Mouse (Mus musculus) T-helper 2 cell (primary cell): ENCODE results near the gene Farp1.

Experiments
- in situ Hi-C: fragments of 300-600 bp; cut with MboI, MseI; formaldehyde crosslinking; loops from one replicate; pipeline ENCODE4 v1.15.1; 2025; ENCODE audit warnings: high pct_unique_total_duplicates

The Farp1 gene

GRCm38 (mm10) chr14:121145698-121146097, 110.7 kb downstream of the Farp1 start:
- in situ Hi-C loops, result no loop called here

GRCm38 (mm10) chr14:121146213-121146612, 111.2 kb downstream of the Farp1 start:
- in situ Hi-C loops, result no loop called here

- in situ Hi-C loops, result no loop called here
These were observed 112.0 kb downstream of the Farp1 start for GRCm38 (mm10) chr14:121147026-121147425.

DNA sequence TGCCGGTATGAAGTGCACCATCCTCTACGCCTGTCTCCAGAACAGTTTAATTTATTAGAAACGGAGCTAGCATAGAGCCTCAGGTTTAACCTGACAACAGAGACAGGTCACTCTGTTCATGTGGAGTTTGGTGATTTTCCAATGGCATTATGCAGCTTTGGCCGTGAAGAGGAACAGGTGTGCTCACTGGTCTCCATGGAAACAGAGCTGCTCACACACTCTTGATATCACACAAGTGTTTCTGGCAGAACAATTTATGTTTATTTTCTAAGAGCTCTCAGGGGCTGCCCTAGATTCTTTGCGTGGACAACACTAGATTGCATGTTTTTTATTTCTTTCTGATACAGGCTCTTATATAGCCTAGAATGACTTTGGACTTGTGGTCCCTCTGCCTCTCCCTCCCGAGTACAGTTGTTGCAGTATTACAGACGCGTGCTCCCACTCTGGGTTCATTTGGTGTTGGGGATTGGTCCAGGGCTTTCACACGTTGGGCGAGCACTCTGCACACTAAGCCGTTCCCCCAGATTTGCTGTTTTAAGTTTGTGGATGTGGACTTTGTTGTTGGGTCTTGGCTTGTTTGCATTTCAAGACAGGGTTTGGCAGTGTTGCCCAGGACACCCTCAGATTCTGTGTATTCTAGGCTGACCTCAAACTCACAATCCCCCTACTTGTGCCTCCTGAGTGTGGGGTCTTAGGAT, 113.2 kb downstream of the Farp1 start:
- in situ Hi-C loops, result no loop called here

DNA sequence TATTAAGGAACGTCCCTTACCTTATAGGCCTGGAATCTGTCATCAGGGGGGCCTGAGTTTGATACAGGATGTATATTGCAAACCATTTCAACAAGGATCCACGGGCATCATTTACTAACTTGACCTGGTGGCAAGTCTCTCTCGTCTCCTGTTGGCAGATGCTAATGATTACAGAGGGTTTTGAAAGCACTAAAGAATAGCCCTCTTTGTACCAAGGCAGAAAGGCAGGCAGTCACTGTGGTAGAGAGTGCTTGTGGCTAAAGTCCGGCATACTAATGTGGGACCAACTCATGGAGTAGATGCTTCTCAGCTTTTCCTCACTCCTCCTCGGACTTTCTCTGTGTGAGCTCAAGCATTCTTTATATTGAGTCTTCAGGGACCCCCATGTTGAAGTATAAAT, 115.0 kb downstream of the Farp1 start:
- in situ Hi-C loops, result no loop called here

DNA sequence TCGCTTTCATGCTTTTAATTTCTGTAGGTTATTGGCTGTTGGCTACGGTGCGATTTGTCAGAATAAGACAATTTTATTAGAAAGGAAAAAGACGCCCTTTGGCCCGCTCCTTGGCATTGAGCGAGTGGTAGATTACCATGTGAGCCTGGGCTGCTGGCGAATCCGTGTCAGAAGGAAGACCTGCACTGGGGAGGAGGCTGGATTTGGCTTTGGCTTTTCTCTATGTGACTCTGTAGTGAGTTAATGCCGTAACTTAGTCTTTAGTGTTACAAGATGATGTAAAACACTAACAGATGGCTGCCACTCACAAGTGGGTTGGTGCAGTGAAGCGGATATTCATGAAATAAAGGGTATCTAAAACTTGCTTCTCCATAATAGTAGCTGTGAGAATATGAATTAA, 116.8 kb downstream of the Farp1 start:
- in situ Hi-C loops, result no loop called here

GRCm38 (mm10) chr14:121152771-121153170, 117.8 kb downstream of the Farp1 start:
- in situ Hi-C loops, result no loop called here

GRCm38 (mm10) chr14:121153260-121153659, 118.3 kb downstream of the Farp1 start:
- in situ Hi-C loops, result no loop called here

- in situ Hi-C loops, result no loop called here
These were observed 120.2 kb downstream of the Farp1 start for GRCm38 (mm10) chr14:121155173-121155572.

GRCm38 (mm10) chr14:121158616-121159015, 123.6 kb downstream of the Farp1 start:
- in situ Hi-C loops, result no loop called here

DNA sequence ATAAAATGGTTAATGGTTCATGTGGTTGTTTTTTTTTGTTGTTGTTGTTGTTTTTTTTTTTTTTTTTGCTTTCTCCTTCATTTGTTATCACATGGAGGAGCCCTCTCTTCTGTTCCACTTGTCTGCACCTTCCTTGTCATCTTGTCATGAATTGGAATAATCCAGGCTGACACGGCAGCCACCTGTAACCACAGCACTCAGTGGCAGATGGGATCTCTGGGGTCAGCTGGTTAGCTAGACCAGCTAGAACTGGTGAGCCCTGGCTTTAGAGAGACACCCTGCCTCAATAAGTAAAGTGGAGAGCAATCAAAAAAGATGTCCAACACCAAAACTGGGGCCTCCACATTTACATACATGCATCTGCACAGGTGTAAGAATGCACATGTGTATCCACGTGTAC, 127.8 kb downstream of the Farp1 start:
- in situ Hi-C loops, result no loop called here

GRCm38 (mm10) chr14:121164866-121165265, 129.9 kb downstream of the Farp1 start:
- in situ Hi-C loops, result no loop called here

DNA sequence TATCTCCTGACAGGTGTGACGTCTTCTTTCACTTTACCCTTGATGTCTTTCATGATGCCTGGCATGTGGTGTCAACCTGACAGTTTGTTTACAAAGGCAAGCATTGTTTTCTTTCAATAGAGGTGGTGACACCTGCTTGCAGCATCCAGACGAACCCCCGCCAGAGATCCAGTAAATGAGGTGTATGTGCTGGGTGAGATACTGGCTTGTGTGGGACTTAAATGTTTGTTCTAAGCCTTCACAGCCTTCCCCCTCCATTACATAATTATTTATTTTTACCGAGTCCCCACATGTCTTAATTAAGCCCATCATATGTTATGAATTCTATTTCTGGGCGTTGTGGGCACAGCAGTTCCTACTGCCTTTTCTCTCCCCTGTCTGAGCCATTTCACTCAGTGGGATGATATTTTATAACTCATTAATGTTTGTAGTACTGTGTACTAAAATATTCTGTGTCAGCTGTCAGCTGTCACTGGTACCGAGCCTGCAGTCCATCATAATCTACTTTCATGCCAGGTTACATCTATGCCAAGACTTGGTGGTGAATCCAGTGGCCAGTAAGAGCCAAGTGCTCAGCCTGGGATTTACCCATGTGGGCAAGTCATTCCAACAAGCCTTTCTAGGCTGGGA, 130.5 kb downstream of the Farp1 start:
- in situ Hi-C loops, result no loop called here

DNA sequence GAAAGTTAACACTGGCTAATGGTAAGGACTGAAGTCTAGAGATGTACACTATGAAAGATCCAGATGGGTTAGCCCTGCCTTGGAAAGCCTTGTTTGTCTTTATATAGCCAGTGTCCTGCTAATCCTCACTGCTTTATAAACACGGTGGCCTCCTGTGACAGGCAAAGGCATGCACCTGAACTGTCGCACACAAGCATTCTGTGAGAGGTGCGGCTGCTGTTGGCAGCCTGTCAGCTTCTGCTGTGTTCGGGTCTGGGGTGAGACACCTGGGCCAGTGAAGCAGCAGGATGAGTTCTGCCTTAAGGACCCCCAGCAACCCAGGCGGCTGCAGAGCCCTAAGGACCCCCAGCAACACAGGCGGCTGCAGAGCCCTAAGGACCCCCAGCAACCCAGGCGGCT, 131.0 kb downstream of the Farp1 start:
- in situ Hi-C loops, result no loop called here

- in situ Hi-C loops, result no loop called here
These were observed 133.7 kb downstream of the Farp1 start for GRCm38 (mm10) chr14:121168716-121169115.

DNA sequence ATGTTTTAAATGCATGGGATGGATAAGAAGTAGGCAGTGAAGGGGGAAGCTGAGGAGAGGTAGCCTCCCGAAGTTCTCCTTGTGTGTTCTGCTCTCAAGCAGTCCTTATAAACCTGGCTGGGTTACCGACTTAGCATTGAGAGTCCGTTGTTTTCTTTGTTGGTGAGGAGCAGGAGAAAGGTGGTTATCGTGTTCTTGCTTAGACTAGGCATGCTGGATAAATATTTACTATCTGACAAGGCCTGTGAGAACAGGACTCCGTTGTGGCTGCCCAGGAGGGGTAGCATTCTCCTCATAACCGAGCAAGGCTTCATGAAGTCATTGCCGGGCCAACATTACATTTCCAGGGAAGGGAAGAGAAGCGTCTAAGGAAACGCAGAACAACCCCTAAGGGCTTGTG, 135.3 kb downstream of the Farp1 start:
- in situ Hi-C loops, result no loop called here

- in situ Hi-C loops, result no loop called here
These were observed 137.4 kb downstream of the Farp1 start for GRCm38 (mm10) chr14:121172065-121173036.

DNA sequence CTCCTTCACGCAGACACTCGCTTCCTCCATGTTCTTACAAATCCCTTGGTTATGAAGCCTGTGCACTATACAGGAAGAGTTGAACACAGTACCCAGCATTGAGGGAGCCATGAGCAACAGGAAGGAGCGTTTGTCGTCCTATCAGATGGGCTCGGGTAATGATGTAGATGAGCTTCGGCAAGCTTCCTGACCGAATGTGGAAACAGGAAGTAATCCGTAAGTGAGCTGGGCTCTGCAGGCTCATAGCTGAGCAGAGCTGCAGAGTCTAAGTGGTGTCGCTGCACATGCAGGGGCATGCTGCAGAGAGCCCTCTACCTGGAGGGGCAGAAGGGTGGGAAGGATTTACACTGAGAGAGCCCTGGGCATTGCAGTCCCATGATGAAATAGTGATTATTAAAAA, 140.4 kb downstream of the Farp1 start:
- in situ Hi-C loops, result no loop called here

GRCm38 (mm10) chr14:121175861-121176260, 140.9 kb downstream of the Farp1 start:
- in situ Hi-C loops, result no loop called here

GRCm38 (mm10) chr14:121177907-121178306, 142.9 kb downstream of the Farp1 start:
- in situ Hi-C loops, result no loop called here

DNA sequence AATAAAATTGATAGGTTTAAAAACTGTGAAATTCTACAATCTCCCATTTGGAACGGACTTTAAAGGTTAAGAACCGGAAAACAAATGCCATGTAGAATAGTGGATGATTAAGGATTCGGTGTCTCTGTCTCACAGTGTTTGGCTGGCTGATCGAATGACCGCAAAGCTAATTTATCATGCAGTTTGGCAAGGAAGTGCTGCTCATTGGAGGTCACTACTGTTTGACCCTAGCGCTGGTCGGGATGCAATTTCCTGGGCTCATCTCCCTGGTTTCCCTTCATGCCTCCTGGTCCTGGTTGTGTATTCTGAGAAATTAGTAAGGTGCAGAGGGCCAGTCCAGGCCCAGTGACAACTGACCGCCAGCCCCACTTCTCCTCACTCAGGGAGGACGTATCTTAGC, 145.6 kb downstream of the Farp1 start:
- in situ Hi-C loops, result no loop called here

- in situ Hi-C loops, result no loop called here
These were observed 146.8 kb downstream of the Farp1 start for GRCm38 (mm10) chr14:121181798-121182197.
